Mouse (Mus musculus): ENCODE data around the gene Slc25a13. TPM values are rescaled to one million over a fixed set of nuclear protein-coding genes. Genes with fewer than 3 reads are reported as not detected.

The Slc25a13 gene
- total and polyA plus RNA-seq, 3 experiments = 15.6 to 16.7 TPM; not detected in 1

DNA sequence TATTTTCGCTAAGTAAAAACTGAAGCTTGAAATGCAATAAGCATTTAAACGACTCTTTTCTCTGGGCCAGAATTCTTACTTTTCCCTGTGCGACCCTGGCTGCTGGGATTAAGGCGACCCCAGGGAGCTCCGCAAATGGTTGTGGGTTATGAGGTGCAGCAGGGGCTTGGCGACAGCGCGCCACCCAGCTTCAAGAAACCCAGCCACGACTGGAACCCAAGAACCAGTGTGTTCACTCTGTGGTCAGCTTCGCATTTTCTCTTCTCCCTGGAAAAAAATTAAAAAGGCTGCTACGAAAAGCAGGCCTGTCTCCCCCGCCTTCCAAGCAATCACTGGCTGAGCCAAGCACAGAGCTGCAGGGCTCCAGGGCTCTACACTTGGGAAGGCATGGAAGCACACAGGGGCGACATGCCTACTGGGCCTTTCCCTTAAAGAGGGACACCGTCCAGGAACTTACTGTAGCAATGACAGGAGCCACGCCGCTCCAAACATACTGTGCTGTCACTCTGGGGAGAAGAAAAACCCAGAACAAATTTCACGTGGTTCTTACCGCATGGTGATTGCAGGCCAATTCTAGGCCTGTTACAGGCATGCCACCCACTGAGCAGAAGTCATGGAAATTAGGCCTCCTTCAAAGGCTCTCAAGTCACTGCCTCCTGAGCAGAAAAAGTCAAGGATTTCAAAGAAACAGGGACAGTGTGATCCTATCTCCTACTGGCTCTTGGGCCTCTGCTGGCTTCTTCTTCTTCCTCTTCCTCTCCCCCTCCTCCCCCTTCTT, 178.0 kb downstream of the Slc25a13 start:
- Histone ChIP-seq H3K27me3 (ENCODE audit: control insufficient read depth in 1 of 2, insufficient read depth in 2 of 2, low read length in 2 of 2) (no peaks in the 10 kb centered on the region), H3K4me1 (ENCODE audit: control insufficient read depth in 1 of 2, insufficient read depth in 2 of 2, low read length in 2 of 2) (no peaks in the 10 kb centered on the region), H3K36me3 (ENCODE audit: control insufficient read depth in 1 of 2, insufficient read depth in 2 of 2, low read length in 2 of 2) (no peaks in the 10 kb centered on the region), H3K9me3 (replicated peaks; ENCODE audit: insufficient read depth, low read length) (no peaks in the 10 kb centered on the region), H3K9ac (ENCODE audit: control insufficient read depth, low read depth, low read length, poor library complexity, severe bottlenecking) (no peak overlapping the region), H3K79me2 (ENCODE audit: control insufficient read depth, insufficient read depth, low read length, poor library complexity) (no peaks in the 10 kb centered on the region), H3K4me3 (ENCODE audit: control insufficient read depth in 1 of 2, insufficient read depth in 1 of 2, low read depth in 2 of 2, low read length in 2 of 2) (no peak overlapping the region), H3K27ac (ENCODE audit: control insufficient read depth, low read depth, low read length) (no peak overlapping the region)
- no peak for DNase-seq (ENCODE audit: low read depth, low spot score)
- no peak for TF ChIP-seq USF2 (IDR thresholded peaks at IDR 0.05; ENCODE audit: borderline replicate concordance in 1 of 2, insufficient read depth in 1 of 2, low read depth in 1 of 2, low read length in 2 of 2)
- no peak for TF ChIP-seq MYC (IDR thresholded peaks at IDR 0.05; ENCODE audit: low read depth, low read length)

- Histone ChIP-seq H3K4me1 (ENCODE audit: control insufficient read depth in 1 of 2, insufficient read depth in 2 of 2, low read length in 2 of 2) (no peaks in the 10 kb centered on the region), H3K9me3 (replicated peaks; ENCODE audit: insufficient read depth, low read length) (no peaks in the 10 kb centered on the region), H3K9ac (ENCODE audit: control insufficient read depth, low read depth, low read length, poor library complexity, severe bottlenecking) (no peak overlapping the region), H3K27ac (ENCODE audit: control insufficient read depth, low read depth, low read length) (no peak overlapping the region), H3K36me3 (ENCODE audit: control insufficient read depth in 1 of 2, insufficient read depth in 2 of 2, low read length in 2 of 2) (no peaks in the 10 kb centered on the region), H3K4me3 (ENCODE audit: control insufficient read depth in 1 of 2, insufficient read depth in 1 of 2, low read depth in 2 of 2, low read length in 2 of 2) (no peak overlapping the region), H3K79me2 (ENCODE audit: control insufficient read depth, insufficient read depth, low read length, poor library complexity) (no peaks in the 10 kb centered on the region), H3K27me3 (ENCODE audit: control insufficient read depth in 1 of 2, insufficient read depth in 2 of 2, low read length in 2 of 2) (no peaks in the 10 kb centered on the region)
- no peak for DNase-seq (ENCODE audit: low read depth, low spot score)
- TF ChIP-seq USF2 (IDR thresholded peaks at IDR 0.05; ENCODE audit: borderline replicate concordance in 1 of 2, insufficient read depth in 1 of 2, low read depth in 1 of 2, low read length in 2 of 2) (no peak), CHD1 (IDR thresholded peaks at IDR 0.05; ENCODE audit: low read depth, low read length) (no peak), NRF1 (IDR thresholded peaks at IDR 0.05; ENCODE audit: insufficient read depth, low read depth, low read length, poor library complexity, severe bottlenecking) (no peak), RCOR1 (IDR thresholded peaks at IDR 0.05; ENCODE audit: low read depth, low read length) (no peak), UBTF (IDR thresholded peaks at IDR 0.05; ENCODE audit: borderline replicate concordance, insufficient read depth, low read depth, low read length) (no peak), TCF12 (IDR thresholded peaks at IDR 0.05; ENCODE audit: low read depth, low read length) (no peak), SIN3A (IDR thresholded peaks at IDR 0.05; ENCODE audit: low read length) (no peak), RAD21 (IDR thresholded peaks at IDR 0.05; ENCODE audit: low read depth, low read length) (no peak), GATA1 (IDR thresholded peaks at IDR 0.05; ENCODE audit: low read depth, low read length) (no peak), POLR2AphosphoS5 (IDR thresholded peaks at IDR 0.05; ENCODE audit: borderline replicate concordance, low read depth, low read length) (no peak), ZMIZ1 (IDR thresholded peaks at IDR 0.05; ENCODE audit: low read depth, low read length) (no peak), POLR2AphosphoS2 (IDR thresholded peaks at IDR 0.05; ENCODE audit: low read length) (no peak), NELFE (IDR thresholded peaks at IDR 0.05; ENCODE audit: low read depth, low read length) (no peak), CHD2 (IDR thresholded peaks at IDR 0.05; ENCODE audit: low read length) (no peak), MXI1 (IDR thresholded peaks at IDR 0.05; ENCODE audit: low read depth, low read length) (no peak), MYC (IDR thresholded peaks at IDR 0.05; ENCODE audit: low read depth, low read length) (no peak), ETS1 (IDR thresholded peaks at IDR 0.05; ENCODE audit: low read depth, low read length) (no peak), MAX (IDR thresholded peaks at IDR 0.05; ENCODE audit: low read length) (no peak), JUND (IDR thresholded peaks at IDR 0.05; ENCODE audit: low read depth, low read length) (no peak)
Observed at GRCm38 (mm10) chr6:6027664-6028063, 189.3 kb downstream of the Slc25a13 start.
